Mouse (Mus musculus) stomach, postnatal 0 days (tissue): ENCODE results near the gene Naa40. TPM values are rescaled to one million over a fixed set of nuclear protein-coding genes. Genes with fewer than 3 reads are reported as not detected.

Experiments
- ATAC-seq: fragments of 200-750 bp; cut with Nextera tagmentation; 2 replicates; pipeline ENCODE4 v1.8.0; 2017; ENCODE audit not compliant: low FRiP score, low TSS enrichment
- DNase-seq: peaks from one replicate; pipeline ENCODE4 v3.0.0-alpha.2; 2016; ENCODE audit warnings: low spot score
- H3K27ac ChIP-seq: fragments of 300-500 bp; sonication (generic); replicated peaks from 2 replicates; pipeline ENCODE4 v1.5.1; 2014; ENCODE audit warnings: mild to moderate bottlenecking, control low read depth
- H3K27me3 ChIP-seq: fragments of 300-500 bp; sonication (generic); 2 replicates; pipeline ENCODE4 v1.6.1; 2014; ENCODE audit warnings: low read length; ENCODE audit not compliant: control insufficient read depth, insufficient read depth
- H3K36me3 ChIP-seq: fragments of 300-500 bp; sonication (generic); 2 replicates; pipeline ENCODE4 v1.6.1; 2014; ENCODE audit warnings: low read length, mixed read lengths; ENCODE audit not compliant: control insufficient read depth, insufficient read depth
- H3K4me1 ChIP-seq: fragments of 300-500 bp; sonication (generic); replicated peaks from 2 replicates; pipeline ENCODE4 v1.6.1; 2014; ENCODE audit warnings: antibody characterized with exemption; ENCODE audit not compliant: control insufficient read depth, insufficient read depth
- H3K4me2 ChIP-seq: fragments of 300-500 bp; sonication (generic); replicated peaks from 2 replicates; pipeline ENCODE4 v1.6.1; 2014; ENCODE audit warnings: low read depth, mild to moderate bottlenecking, control low read depth, moderate library complexity
- H3K4me3 ChIP-seq: fragments of 300-500 bp; sonication (generic); 2 replicates; pipeline ENCODE4 v1.5.1; 2014; ENCODE audit warnings: low read depth, low read length, control low read depth
- H3K9ac ChIP-seq: fragments of 300-500 bp; sonication (generic); 2 replicates; pipeline ENCODE4 v1.6.1; 2014; ENCODE audit warnings: mild to moderate bottlenecking, low read length, control low read depth, mixed read lengths
- H3K9me3 ChIP-seq: fragments of 300-500 bp; sonication (generic); 2 replicates; pipeline ENCODE4 v1.6.1; 2016; ENCODE audit warnings: low read length; ENCODE audit not compliant: control insufficient read depth
- CTCF ChIP-seq: IDR thresholded peaks from 2 replicates; pipeline ENCODE4 v1.5.1; 2016; ENCODE audit warnings: antibody characterized with exemption, low read depth, mild to moderate bottlenecking, moderate library complexity
- EP300 ChIP-seq: optimal IDR thresholded peaks from 2 replicates; pipeline ENCODE3; 2016; ENCODE audit warnings: antibody characterized with exemption
- WGBS: fragments of 180-500 bp; shearing (Covaris S2); extraction: QIAGEN DNeasy Blood & Tissue Kit; methylation state at CpG from one replicate; pipeline ENCODE4 v1.1.7; 2014; 5-methylcytosine and 5-hydroxymethylcytosine counted together
- polyA plus RNA-seq: library from polyadenylated mRNA; unstranded; fragments of >200 nt; fragmentation: Nextera tagmentation; extraction: Ambion mirVana; gene quantifications from 2 replicates; pipeline ENCODE4 v1.2.1, GENCODE M21; 2015

The Naa40 gene
- 20.1 and 20.5 TPM in 2 replicates for polyA plus RNA-seq

GRCm38 (mm10) chr19:7240782-7241690 is at the start of gene Naa40:
TSS of gene Naa40 (minus strand) at chr19:7241183.
- TF ChIP-seq EP300 (no peak), CTCF (no peak; the same call in 1 of the 2 replicates)
- Histone ChIP-seq H3K27me3 (no peaks in the 10 kb centered on the region), H3K4me3 (peak within 1 kb of the TSS; percentile 74), H3K4me1 (peaks cover 5% of the 10 kb centered on the region), H3K36me3 (no peaks in the 10 kb centered on the region), H3K4me2 (peak within 1 kb of the TSS; percentile 97), H3K9ac (peak within 1 kb of the TSS; percentile 78), H3K9me3 (no peaks in the 10 kb centered on the region), H3K27ac (peak within 1 kb of the TSS; percentile 82)
- peak; percentile 93 for DNase-seq
- peak; percentile 96 for ATAC-seq
- under 1% methylated on average over 72 of the region's 80 CpGs for WGBS

- no peak for TF ChIP-seq EP300
- no peak for TF ChIP-seq CTCF
- Histone ChIP-seq H3K36me3 (peaks cover 14% of the 10 kb centered on the region), H3K27me3 (no peaks in the 10 kb centered on the region), H3K4me2 (no peak overlapping the region), H3K9me3 (no peaks in the 10 kb centered on the region), H3K4me3 (no peak overlapping the region), H3K27ac (0 out of 2 replicates have a peak overlapping the region, but pooled peaks have one; percentile 18), H3K4me1 (peaks cover 2% of the 10 kb centered on the region; the same call in 1 of the 2 replicates), H3K9ac (no peak overlapping the region)
- ATAC-seq, result peak; percentile 60
- WGBS, result 27% methylated on average over 2 of the region's 2 CpGs
- peak; percentile 64 for DNase-seq
These were observed 48.8 kb upstream of the Naa40 start for GRCm38 (mm10) chr19:7289767-7290166.

- H3K4me3 ChIP-seq, result no peak overlapping the region
- TF ChIP-seq EP300 (no peak), CTCF (no peak)
- H3K4me2 ChIP-seq, result no peak overlapping the region
- DNase-seq (no peak), ATAC-seq (no peak)
- H3K9me3 ChIP-seq, result no peaks in the 10 kb centered on the region
- H3K36me3 ChIP-seq, result peaks cover 27% of the 10 kb centered on the region
- 91% methylated on average over 2 of the region's 3 CpGs for WGBS
- H3K4me1 ChIP-seq, result peaks cover 2% of the 10 kb centered on the region; the same call in 1 of the 2 replicates
- H3K27me3 ChIP-seq, result no peaks in the 10 kb centered on the region
- H3K27ac ChIP-seq, result no peak overlapping the region
- no peak overlapping the region for H3K9ac ChIP-seq
These were observed 47.3 kb upstream of the Naa40 start for GRCm38 (mm10) chr19:7288288-7288687.

GRCm38 (mm10) chr19:7286563-7287315 is 45.8 kb upstream of the Naa40 start:
- no peak overlapping the region for H3K4me3 ChIP-seq
- TF ChIP-seq CTCF (no peak), EP300 (no peak)
- ATAC-seq (no peak), DNase-seq (no peak)
- H3K9me3 ChIP-seq, result no peaks in the 10 kb centered on the region
- no peaks in the 10 kb centered on the region for H3K27me3 ChIP-seq
- H3K36me3 ChIP-seq, result peaks cover 42% of the 10 kb centered on the region
- 83% methylated on average over 12 of the region's 12 CpGs for WGBS
- no peak overlapping the region for H3K4me2 ChIP-seq
- H3K27ac ChIP-seq, result no peak overlapping the region
- no peaks in the 10 kb centered on the region for H3K4me1 ChIP-seq
- no peak overlapping the region for H3K9ac ChIP-seq

GRCm38 (mm10) chr19:7280557-7281330 is 39.8 kb upstream of the Naa40 start:
- H3K36me3 ChIP-seq, result peaks cover 60% of the 10 kb centered on the region
- no peaks in the 10 kb centered on the region for H3K27me3 ChIP-seq
- 83% methylated on average over 18 of the region's 18 CpGs for WGBS
- TF ChIP-seq EP300, result no peak
- no peak for TF ChIP-seq CTCF
- no peaks in the 10 kb centered on the region for H3K9me3 ChIP-seq
- H3K9ac ChIP-seq, result no peak overlapping the region
- no peak overlapping the region for H3K27ac ChIP-seq
- H3K4me1 ChIP-seq, result no peaks in the 10 kb centered on the region; the same call in 1 of the 2 replicates
- no peak for ATAC-seq
- no peak overlapping the region for H3K4me3 ChIP-seq
- no peak for DNase-seq
- H3K4me2 ChIP-seq, result no peak overlapping the region
